Mouse (Mus musculus): ENCODE measurements around the gene Icam4. TPM values are rescaled to one million over a fixed set of nuclear protein-coding genes. Genes with fewer than 3 reads are reported as not detected.
"Not testable (repeated sequence)": the region's sequence is repeated elsewhere in the genome, so short reads cannot be mapped to it uniquely, and the experiment has no call there.

Icam4 gene
- total RNA-seq, 2 experiments from 2014 or later: 0.98 to 1.7 TPM

DNA sequence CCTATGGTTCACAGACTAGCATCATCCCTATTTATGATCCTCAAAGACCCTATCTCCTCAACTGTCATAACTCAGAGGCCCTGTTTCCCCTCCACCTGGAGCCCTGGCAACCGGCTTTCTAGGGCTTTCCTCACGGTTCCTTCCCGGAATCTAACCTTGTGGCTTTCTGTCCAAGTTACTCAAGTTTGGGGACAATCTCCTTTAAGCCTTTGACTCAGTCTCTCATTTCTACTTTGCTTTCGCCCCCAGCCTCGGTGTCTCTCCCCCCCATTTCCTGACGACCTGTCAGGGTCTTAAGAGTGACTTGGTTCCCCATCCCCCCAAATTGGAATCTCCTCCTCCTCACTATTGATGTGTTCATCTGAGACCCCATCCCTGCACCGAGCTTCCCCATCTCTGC is 3.3 kb downstream of the Icam4 start:
- DNase-seq (ENCODE audit: low spot score in 2 of 2): peak in 1 of 2 experiments; percentile 11

DNA sequence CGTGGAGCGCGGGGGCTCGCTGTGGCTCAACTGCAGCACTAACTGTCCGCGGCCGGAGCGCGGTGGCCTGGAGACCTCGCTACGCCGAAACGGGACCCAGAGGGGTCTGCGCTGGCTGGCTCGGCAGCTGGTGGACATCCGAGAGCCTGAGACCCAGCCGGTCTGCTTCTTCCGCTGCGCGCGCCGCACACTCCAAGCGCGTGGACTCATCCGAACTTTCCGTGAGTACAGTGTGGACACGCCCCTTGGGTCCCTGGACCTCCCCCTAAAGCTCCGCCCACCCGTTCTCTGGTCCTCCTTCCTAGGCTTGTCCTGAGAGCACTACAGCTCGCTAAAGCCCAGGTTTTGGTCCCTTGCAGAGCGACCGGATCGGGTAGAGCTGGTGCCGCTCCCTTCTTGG is 4.0 kb downstream of the Icam4 start:
- DNase-seq (ENCODE audit: low spot score in 2 of 2): peak; percentile 67 to 69

DNA sequence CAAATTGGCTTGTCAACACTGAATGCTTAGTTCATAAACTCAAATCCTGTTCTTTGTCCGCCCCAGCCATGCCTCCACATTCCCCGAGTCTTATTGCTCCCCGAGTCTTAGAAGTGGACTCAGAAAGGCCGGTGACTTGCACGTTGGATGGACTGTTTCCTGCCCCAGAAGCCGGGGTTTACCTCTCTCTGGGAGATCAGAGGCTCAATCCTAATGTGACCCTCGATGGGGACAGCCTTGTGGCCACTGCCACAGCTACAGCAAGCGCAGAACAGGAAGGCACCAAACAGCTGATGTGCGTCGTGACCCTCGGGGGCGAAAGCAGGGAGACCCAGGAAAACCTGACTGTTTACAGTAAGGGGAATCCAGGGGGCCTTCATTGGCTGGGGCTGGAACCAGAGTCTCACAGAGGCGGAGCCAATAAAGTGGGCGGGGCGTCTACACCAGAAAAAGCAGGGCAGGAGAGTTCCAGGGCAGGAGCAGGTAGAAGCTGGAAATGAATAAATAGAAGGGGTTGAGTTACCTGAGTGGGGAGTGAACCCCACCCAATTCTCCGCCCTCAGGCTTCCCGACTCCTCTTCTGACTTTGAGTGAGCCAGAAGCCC is 5.4 kb downstream of the Icam4 start:
- no peak for DNase-seq (ENCODE audit: low spot score in 2 of 2)

DNA sequence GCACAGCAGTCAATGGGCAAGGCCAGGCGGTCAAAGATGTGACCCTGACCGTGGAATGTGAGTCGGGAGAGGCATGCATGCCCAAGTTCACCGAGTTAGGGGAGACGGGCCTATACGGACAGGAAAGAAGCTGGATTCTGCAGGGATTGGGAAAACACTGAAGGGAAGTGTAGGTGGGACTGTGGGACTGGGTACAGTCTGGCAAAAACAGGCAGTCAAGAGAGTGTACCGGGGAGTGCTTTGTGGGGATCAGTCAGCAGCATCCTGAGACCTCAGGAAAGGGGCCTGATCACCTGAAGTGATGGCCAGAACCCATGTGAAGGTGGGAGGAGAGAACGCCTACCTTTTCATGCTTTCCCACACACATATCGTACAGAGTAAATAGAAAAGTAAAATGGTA is 6.4 kb downstream of the Icam4 start:
- DNase-seq (ENCODE audit: low spot score in 2 of 2): peak in 1 of 2 experiments; percentile 12

DNA sequence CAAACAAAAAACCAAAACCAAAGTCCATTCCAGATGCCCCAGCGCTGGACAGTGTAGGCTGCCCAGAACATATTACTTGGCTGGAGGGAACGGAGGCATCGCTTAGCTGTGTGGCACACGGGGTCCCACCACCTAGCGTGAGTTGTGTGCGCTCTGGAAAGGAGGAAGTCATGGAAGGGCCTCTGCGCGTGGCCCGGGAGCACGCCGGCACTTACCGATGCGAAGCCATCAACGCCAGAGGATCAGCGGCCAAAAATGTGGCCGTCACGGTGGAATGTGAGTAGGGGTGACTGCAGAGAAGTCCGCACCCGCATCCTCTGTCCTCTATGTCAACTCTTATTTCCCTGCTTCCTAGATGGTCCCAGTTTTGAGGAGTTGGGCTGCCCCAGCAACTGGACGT is 7.0 kb downstream of the Icam4 start:
- no peak for DNase-seq (ENCODE audit: low spot score in 2 of 2)

DNA sequence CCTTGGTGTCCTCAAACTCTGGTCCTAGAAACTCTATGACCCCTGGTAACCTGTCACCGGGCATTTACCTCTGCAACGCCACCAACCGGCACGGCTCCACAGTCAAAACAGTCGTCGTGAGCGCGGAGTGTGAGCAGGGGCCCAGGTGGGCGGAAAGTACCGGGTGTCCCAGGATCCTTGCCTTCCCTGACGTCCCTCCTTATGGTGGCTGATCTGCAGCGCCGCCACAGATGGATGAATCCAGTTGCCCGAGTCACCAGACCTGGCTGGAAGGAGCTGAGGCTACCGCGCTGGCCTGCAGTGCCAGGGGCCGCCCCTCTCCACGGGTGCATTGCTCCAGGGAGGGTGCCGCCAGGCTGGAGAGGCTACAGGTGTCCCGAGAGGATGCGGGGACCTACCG is 7.5 kb downstream of the Icam4 start:
- peak; percentile 21 to 47 for DNase-seq (ENCODE audit: low spot score in 2 of 2)

DNA sequence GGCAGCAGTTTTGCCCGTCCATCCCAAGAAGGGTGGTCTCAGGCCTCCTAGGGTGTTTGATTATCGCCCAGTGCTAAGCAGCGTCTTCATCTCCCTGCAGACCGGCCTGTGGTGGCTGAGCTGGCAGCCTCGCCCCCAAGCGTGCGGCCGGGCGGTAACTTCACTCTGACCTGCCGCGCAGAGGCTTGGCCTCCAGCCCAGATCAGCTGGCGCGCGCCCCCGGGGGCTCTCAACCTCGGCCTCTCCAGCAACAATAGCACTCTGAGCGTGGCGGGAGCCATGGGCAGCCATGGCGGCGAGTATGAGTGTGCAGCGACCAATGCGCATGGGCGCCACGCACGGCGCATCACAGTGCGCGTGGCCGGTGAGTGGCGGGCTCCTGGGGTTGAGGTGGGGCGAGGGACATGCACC is 8.3 kb downstream of the Icam4 start:
- peak in 1 of 2 experiments; percentile 51 for DNase-seq (ENCODE audit: low spot score in 2 of 2)

DNA sequence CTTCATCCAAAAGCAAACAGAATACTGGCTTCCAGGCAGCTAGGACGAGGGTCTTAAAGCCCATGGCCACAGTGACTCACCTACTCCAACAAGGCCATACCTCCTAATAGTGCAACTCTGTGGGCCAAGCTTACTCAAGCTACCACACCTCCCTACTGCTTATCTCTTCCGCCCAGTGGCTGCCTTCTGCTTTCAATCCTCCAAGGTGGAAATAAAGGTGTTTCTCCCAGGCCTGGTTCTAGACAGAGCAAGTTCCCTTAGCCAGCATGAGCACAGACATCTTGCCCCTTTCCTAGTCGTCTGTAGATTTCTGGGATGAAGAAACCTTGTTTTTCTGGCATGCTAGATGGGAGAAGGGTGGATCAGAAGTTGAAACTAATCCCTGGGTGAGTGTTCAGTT is 10.6 kb downstream of the Icam4 start:
- no peak for DNase-seq (ENCODE audit: low spot score in 2 of 2)

DNA sequence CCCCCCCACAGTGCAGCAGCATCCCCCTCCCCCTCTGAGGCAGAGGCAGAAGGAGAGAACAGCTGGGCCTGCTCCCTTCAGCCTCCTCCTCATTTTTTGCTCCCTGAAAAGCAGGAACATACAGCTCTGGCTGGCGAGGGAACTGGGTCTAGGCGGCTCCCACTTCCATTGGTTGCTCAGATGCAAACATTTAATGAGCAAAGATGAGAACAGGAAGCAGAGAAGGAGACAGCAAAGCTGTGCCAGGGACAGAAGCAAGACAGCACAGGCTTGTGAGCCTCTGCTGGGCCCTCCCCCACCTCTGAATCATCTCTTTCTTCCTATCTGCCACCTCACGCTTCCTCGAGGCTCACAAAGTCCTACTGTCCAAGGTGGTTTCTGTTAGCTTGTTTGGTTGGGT is 12.1 kb downstream of the Icam4 start:
- DNase-seq (ENCODE audit: low spot score in 2 of 2): peak; percentile 71 to 80

DNA sequence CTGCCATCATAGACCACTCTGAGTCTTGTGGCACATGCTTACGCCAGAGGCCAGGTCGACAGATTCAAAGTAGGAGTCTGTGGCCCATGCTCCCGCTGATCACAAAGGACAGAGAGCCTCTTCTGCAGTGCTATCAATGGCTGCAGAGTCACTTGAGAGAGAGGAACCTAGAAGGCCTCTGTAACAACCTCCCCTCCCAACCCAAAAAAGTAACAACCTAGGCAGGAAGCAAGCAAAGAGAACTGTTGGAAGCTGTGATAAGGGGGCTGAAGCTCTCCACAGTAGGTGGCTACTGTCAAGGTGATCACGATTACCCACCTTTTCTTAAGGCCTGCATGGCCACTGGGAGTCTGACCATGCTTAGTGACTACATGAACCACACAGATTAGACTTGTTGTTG is 14.4 kb downstream of the Icam4 start:
- DNase-seq (ENCODE audit: low spot score in 2 of 2): no peak

DNA sequence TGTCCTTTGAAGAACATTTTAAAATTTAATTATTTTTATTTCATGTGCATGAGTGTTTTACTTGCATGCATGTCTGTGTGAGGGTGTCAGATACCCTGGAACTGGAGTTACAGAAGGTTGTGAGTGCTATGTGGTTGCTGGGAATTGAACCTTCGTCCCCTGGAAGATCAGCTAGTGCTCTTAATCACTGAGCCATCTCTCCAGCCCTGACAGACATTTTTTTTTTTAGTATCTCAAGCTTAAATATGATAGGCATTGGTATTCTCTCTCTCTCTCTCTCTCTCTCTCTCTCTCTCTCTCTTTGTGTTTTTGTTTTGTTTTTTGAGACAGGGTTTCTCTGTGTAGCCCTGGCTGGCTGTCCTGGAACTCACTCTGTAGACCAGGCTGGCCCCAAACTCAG is 15.6 kb downstream of the Icam4 start:
- not testable (repeated sequence) for DNase-seq (ENCODE audit: low spot score in 2 of 2)

DNA sequence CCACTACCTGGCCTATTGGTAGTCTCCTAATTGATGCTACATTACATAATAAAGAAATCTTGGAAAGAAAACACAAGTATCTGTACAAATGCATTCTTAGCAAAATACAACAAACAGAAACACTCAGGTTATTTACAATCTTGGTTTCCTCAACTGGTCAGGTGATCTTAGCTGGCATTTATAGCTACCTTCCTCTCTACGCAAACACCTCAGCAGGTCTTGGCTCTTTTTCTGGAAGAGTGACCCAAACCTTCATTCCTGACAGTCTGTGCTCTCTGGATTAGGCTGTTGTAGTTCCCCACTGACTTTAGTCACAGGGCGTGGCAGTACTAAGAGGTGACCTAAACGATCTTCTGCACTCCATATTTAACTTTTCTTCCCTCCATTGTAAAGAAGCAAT is 16.1 kb downstream of the Icam4 start:
- DNase-seq (ENCODE audit: low spot score in 2 of 2): no peak

DNA sequence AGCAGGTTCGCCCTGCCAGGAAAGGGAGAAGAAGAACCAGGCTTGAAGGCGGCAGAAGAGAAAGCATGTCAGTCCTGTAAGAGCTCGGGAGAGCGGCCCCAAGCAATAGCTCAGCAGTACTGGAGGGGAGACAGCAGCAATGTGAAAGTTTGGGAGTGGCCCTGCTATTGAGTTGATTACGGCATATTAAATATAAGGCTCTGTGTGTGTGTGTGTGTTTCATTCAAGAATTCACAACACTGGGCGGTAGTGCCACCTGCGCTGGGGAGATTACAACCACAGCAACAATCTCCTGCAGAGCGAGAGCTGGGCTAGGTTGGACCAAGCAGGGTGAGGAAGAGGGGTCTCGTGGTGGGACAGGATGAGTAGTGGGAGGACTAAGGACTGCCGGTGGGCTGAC is 22.4 kb downstream of the Icam4 start:
- DNase-seq (ENCODE audit: low spot score in 2 of 2): no peak

DNA sequence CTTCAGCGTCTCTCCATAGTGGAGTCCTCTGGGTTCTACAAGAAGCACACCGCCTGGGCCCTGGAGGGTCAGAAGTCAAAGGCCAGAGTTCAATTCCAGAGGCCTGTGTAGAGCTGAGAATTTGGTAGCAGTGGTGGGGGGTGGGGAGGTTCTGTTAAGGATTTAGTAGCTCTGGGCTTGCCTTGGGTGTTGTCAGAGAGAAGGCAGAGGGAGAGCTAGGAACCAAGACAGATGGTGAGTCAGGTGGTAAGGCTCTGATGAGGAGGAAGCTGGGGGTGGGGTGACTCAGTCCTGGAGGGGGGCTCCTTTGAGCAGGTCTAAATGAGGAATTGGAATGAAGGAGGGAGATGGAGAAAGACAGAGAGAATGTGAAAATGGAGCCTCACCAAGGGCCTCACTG is 33.8 kb downstream of the Icam4 start:
- peak; percentile 77 to 81 for DNase-seq (ENCODE audit: low spot score in 2 of 2)

DNA sequence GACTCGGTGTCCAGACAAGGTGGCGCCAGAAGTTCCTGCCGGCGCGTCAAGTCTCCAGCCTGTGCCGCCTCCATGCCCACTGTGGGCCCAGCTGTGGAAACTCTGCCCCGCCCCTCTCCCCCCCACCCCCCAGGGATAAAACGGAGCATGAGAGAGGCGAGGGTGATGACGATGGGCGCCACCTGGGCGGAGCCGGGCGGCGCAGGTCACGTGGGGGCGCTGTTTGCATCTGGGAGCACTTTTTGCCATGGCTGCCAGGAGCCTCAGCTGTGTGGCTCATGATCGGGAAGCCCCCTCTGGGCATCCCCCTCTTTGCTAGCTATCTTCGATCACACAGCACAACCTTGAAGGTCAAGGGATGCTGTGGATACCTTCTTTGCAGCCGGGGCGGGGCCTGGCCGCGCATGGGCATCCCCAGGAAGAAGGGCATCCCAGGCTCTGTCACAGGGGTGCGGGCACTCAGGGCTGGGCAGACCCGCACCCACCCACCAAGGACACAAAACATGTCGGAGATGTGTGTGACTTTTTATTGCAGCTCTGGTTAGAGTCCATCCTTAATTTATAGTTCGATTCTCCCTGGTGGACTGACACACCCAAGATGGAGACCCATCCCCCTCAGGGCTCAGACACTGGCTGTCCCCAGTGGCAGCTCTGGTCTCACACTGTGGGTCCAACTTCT is 38.0 kb downstream of the Icam4 start, which contains the start of gene Zglp1:
TSS of gene Zglp1 (minus strand) at position 88 of the 679 bp plus-strand sequence.
- DNase-seq (ENCODE audit: low spot score in 2 of 2): no peak

DNA sequence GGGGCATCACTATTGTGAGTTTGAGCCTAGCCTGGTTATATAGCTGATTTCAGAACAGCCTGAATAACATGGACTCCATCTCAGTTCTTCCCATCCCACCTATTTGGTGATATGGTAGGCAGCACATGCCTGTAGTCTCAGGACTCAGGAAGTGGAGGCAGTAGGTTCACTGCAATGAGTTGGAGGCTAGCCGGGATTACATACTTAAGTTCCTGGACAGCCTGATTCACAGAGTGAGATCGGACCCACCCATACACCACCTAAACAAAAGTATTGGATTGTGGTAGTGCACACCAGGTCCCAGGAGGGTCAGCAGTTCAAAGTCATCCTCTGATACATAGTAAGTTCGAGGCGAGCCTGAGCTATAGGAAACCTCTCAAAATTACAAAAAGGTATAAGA is 43.5 kb downstream of the Icam4 start:
- no peak for DNase-seq (ENCODE audit: low spot score in 2 of 2)

DNA sequence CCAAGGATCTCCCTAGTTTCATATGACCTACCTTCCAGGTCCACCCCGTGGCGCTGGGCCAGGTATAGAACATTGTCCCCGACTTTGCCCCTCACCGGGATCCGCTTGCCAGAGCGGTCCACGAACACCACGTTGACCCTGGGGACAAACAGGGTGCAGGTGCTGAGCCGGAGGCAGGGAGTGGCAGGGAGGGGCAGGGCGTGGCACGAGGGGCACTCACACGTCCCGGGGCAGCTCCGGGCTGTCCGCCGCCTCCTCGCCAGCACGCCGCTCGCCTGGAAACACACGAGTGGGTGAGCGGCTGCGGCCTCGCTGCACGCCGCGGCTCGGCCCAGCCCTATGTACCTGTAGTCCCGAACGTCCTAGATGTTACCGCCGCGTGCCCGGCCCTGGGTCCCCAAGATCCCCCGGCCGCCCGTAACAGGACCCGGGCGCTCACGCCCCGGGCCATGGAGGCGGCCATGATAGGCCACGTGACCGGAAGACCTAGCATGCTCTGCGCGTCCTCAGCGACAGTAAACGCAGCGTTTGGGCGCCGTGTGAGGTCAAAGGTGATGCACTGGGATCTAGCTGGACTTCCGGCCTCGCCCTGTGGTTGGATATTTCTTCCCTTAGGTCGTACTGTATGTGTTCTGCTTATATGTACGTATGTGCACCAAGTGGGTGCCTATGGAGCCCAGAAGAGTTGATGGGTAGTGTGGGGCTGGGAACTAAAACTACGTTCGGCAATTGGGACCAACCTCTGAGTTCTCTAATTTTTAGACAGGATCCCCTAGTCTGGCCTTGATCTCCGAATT is 44.1 kb downstream of the Icam4 start, which contains the start of the genes Gm49373 and Fdx1l:
TSS of gene Gm49373 (minus strand) at position 53 of the 797 bp plus-strand sequence.
TSS of gene Fdx1l (minus strand) at position 571 of the 797 bp plus-strand sequence.
- DNase-seq (ENCODE audit: low spot score in 2 of 2): peak; percentile 93

DNA sequence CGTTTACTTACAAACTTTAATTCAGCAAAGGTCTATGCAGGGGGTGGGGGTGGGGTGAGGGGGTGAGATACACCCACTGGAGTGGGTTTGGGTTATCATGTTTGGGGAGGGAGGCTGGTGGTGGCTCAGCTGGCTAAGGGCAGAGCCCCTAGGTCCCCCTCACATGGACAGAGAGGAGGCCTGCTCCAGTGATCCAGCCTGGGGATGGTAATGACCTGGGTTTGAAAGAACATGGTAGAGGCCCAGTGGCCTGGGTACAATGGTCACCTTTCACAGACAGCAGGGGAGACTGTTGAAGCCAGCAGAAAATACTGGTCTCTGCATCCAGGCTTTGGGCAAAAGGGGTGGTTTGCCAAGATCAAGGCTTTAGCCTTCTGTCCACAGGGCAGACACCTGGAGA is 45.0 kb downstream of the Icam4 start:
- DNase-seq (ENCODE audit: low spot score in 2 of 2): no peak

DNA sequence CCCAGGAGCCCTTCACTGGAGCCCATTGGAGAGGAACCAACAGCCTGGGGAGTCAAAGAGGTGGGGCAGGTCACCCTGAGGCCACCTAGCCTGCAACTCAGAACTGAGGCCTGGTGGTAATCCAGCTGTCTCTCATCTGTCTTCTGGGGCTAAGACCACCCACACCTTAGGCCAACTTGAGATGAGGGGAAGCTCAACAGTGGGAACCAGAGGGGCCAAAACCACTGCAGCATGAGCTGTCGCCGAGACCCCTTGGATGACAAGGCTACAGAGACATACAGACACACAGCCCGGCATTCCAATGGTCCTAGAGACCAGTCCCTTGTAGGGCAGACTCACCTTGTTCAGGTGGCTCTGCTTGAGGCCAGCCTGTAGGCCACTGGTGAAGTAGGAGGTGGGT is 46.5 kb downstream of the Icam4 start:
- DNase-seq (ENCODE audit: low spot score in 2 of 2): no peak
